Mouse (Mus musculus) CD8-positive naive resting alpha-beta T cell, adult 2 months (primary cell): Measurements from ENCODE around the gene Meioc.

Experiments used
- DNase-seq, 2 experiments: peaks; one replicate each; pipeline ENCODE4 v3.0.0; 2022; ENCODE audit warnings: low read depth in 2 of 2, low spot score in 2 of 2

Meioc gene

DNA sequence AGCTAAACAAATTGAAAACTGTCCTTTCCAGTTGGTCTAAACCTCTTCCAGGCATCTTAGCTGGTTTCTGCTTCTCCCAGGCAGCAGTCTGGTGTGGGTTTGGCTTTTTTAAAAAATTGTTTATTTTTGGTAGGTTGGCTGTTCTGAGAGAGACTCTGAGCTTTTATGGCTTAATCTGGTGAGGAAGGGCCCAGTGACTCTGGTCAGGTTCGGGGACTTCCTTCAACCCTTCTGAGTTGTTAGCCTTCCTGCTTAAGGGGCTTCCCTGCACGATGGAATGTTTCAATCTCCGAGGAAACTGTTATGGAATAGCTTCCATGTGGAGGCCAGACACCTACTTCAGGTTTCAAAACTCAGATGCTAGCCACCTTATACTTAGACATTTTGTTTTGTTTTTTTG is at the start of gene Meioc:
Meioc (plus strand) TSS at position 301 of the 400 bp plus-strand sequence.
- DNase-seq: no peak

DNA sequence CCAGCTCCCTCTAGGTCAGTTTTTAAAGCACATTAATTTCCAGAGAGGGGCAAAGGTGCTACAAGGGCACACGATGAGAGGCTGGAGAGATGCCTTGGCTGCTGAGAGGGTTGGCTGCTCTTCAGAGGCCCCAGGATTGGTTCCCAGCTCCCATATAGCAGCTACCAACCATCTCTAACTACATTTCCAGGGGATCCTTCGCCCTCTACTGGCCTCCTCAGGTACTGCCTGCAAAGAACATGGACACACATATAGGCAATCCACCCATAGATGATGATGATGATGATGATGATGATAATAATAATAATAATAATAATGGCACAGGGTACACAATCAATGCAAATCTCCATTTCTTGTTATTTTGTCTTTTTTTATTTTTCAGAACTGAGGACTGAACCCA is 44.1 kb upstream of the Meioc start:
- DNase-seq: no peak

DNA sequence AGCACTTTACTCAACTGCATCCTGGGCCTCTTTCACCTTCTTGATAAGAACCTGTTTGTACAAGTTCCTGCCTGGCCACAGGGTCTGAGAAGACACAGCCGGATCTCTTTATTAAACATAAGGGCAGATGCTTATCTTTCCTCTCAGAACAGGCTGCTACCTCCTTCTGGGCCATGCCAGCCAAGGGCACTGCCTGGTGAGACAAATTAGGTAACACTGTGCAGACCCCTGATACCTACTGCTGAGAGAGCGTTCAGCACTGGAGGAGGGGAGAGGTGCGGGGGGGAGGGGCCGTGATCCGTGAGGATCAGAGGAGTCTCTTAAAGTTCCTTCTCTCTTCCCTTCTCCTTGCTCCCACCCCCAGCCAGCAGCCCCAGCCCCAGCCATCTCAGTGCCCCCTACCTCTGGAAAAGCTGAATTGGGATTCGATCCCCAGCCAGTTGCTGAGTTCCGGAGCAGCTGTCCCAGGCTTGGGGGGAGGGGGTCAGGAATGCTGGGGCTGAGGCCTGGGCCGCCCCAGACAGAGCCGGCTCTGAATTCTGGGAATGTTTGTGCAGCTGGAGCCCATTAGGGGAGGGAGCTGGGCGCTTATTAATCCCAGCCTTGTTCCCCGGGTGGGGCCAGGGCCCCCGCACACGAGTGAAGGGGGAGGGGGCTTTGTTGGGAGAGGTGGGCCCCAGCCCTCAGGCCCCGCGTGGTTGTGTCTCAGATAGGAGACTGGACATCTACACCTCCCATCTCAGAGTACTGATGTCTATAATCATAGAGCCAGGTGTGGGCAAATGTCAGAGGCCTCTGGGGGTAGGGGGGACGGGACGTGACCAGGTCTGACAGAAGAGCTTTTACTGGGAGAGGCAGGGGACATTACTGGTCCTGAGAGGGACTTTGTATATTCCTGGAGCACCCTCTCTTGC is 39.4 kb upstream of the Meioc start:
- DNase-seq: no peak

DNA sequence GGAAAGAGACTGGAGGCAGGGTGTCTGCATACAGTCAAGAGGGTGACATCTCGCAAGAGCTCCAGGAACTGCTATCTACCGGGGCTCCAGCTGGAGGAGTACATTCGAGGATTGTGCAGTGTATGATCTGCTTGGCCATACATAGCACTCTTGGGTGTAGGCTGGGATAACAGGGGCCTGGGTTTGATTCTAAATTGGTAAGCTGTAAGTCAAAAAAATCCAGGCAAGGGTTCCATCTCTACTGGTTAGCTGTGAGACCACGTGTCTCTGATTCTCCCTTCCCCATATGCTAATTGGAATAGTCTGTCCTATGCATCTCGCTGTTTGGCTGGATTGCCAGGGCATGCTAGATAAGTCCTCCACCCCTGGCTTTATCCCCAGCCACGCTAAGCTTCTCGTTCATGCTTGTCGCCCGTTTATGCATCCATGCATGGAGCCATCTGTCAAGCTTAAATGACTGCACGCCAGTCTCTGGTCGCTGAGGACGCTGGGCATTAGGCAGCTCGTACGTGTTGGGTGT is 38.6 kb upstream of the Meioc start:
- no peak for DNase-seq

DNA sequence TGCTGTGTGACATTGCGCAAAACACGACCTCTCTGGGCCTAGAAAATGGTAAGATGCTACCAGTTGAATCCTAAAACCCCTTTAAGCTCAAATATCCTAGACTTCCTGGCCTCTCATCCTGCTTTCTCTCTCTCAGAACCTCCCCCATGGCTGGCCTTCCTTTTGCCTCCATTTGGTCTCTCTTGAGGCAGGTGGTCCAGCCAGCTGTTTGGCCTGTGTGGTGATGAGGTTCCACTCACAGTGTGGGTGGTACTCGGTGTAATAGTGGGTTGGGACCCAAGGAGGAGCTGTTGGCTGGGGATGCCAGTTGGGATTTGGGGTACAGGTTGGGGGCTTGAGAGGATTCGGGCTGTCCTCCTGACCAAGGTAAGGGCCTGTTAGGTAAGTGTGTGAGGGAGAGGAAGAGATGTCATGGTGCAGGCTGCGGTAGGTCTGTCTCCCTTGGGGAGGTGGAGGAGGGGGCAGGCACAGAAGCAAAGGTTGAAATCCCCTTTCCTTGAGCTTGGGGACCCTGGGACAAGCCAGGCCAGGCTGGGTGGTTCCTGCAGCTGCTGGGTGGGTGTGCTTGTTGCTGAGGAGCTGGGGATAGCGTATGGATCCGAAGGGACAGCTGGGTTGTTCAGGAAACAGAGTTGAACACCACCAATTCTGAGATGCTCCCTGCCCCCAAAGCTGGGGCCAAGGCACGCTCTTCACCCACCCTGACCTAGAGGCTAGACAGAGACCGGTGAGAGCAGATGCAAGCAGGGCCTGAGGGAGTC is 36.2 kb upstream of the Meioc start:
- no peak for DNase-seq

DNA sequence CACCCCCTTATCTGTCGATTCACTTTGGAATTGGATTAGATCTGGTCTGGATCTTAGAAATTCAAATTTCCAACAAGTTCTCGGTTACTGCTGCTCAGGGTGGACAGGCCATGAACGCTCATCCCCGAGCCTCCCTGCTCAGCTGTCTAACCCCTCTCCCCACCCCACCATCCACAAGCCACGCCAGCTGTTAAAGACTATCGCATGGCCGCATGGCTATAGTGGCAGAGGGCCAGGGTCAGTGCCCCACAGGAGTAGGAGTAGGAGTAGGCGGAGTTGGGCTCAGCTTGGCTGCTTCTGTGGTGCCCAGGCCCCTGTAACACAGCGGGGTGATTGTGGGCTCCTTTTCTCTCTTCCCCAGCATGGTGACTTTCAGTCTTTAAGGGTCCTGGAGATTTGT is 35.0 kb upstream of the Meioc start:
- no peak for DNase-seq

DNA sequence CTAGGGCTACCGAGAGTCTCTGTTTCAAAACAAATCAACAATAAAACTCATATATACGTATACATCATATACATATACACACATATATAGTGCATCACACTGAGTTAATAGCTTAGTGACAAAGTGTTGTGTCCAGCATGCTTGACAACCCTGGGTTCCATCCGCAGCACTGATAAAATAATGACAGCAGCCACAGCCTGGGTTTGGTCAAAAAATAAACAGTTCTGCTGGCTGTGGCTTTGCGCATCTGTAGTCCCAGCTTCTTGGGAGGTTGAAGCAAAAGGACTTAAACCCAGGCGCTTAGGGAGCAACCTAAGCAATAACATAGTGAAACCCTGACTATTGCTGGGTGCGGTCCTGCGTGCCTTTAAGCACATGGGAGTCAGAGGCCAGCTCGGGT is 34.1 kb upstream of the Meioc start:
- DNase-seq: no peak

DNA sequence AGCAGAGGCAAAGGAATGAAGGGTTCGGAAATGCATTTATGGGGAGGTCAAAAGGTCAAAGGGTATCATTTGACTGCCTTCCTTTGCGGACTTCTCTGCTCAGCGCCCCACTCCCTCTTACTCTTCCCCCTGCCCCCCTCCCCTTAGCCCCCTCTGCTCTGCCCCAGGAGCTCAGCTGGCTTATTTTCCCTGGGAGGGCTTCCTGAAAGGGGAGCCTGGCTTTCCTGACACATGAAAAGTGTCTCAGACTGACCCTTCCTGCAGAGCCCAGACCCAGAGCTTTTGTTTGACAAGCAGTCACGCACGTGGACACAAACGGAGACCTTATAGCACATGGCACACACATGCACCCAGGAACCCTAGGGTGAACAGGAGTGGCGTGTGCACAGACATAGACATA is 32.8 kb upstream of the Meioc start:
- no peak for DNase-seq

DNA sequence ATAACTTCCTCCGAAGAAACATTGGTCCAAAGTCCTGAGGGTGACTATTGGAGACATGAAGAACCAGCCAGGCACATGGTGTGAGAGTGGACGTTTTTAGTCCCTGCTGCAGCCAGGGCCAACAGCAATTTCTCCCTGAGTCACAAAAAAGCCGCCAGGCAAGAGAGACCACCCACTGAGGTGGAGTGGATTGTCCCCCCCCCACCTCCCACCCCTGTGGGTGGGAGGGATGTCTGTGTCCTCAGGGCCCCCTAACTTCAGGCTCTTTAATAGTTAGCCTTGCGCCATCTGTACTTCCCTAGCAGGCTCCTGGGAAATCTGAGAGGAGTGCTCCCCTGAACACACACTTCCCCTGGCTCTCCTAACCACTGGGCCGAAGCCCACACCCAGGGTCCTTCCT is 32.3 kb upstream of the Meioc start:
- DNase-seq: no peak

DNA sequence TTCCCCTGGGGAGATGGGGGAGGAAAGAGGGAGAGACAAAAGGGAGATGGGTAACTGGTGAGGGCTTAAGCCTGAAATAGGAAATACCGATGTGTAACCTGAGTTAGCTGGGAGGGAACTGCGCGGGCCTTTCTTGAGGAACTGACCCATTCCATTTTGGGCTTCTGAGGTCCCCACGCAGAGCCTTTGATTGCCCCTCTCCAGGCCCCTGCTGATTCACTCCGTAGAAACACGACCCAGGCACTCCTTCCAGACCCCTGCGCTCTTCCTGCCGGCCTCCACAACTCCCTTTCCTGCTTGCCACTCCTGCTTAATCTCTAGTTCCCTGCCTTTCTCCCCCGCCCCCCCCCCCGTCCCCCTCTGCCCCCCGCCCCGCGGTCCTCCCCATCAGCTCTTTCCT is 30.8 kb upstream of the Meioc start:
- DNase-seq: no peak

DNA sequence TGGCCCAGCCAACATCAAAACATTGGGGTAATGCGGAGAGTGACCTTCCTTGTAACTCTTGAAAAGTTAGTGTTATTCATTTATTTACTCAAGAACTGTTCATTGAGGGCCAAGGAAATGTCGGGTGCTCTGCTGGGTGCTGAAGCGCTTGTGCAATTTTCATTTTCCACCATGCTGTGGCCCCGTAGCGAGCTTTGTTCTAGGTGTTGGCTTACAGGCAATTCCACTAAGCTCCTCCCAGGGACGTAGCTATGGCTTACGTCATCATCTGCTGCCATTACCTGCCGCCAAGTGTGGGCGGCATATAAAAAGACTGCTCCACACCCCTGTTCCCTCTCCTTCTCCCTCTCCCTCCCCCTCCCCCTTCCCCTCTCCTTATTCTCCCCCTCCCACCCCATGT is 30.1 kb upstream of the Meioc start:
- DNase-seq: no peak

DNA sequence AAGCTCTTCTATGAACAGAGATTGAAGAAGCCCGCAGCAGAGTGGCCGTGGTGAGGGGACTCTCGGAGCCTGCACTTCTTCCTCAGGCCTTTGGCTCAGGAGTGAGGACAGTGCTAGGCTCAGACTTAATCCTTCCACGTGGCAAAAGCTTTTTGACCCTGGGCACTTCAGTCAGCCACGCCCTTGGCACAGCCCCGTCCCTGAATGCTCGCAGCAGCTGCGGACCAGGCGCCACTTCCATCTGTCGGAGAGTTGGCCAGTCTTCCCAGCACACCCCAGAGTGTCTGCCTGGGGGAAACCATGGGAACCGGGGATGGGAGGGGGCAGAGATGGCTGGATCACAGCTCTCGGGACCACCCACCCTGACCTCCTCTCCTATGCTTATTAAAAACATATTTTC is 26.6 kb upstream of the Meioc start:
- no peak for DNase-seq

DNA sequence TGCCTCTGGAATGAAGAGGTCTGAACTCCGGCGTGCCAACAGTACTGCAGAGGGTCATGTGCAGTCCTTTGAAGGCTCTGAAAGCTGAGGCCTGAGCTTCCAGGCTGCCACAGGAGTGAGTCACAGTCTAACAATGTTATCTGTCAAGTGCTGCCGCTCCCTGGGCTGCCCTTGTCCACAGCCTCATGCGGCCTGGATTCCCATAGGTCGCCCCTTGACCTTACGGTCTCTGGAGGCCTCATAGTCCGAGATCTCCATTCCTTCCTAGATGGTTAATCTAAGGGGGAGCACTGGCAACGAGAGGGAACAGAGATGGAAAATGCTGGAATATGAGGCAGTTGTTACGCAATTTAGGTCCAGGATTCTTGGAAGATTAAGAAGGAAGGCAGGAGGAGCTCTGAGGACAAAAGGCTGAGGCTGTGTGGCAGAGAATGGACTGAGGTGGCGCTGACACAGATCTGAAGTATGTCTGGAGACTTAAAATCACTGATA is 19.6 kb upstream of the Meioc start:
- DNase-seq: no peak

DNA sequence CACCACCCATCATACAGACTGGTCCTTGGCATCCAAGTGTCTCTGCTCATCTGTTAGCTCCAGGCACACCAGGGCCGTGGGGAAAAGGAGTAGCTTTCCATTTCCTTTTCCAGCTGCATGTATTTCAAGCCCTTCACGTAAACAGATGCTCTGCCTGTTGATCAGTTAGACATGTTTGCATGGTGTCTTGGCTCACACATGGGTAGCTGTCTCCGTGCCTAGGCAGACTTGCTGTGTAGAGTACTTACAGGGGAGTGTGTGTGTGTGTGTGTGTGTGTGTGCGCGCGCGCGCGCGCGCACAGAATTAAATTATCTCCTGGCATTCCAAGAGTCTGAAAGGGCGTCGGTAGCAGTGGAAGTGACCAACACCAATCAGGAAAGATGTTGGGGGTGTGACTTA is 17.3 kb upstream of the Meioc start:
- DNase-seq: no peak

DNA sequence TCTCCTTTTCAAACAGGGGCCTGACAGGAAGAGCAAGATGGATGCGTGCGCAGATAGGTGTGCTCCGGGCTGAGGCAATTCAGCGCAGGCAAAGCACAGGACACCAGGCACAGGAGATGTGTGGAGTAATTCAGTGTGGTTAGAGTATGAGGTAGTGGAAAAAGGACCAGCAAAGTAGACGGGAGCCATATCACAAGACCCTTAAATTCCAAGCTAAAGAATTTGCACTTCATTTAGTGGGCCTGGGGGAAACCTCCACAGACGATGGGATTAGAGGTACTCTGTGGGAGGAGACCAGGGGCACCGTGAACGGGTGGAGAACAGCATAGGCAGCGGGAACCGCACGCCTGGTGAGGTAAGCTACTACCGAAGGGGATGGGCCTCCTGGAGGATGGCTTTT is 15.6 kb upstream of the Meioc start:
- DNase-seq: no peak

DNA sequence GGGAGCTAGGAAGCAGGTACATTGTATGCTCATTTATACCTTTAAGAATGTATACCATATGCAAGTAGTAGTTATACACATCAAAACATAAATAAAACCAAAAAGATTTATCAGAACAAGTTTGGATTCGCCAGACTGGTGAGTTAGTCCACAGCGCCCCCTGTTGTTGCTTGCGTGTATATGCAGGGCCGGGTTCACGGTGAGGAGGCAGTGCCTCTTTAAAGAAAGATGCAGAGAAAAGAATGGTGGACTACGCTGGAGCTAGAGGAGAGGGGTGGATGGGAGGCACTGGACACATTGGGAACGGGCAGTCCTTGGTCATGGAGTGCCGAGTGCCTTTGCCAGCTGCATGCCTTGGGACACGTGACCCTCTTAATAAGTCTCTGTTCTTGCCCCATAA is 12.1 kb upstream of the Meioc start:
- DNase-seq: peak in 1 of 2 experiments; percentile 8

DNA sequence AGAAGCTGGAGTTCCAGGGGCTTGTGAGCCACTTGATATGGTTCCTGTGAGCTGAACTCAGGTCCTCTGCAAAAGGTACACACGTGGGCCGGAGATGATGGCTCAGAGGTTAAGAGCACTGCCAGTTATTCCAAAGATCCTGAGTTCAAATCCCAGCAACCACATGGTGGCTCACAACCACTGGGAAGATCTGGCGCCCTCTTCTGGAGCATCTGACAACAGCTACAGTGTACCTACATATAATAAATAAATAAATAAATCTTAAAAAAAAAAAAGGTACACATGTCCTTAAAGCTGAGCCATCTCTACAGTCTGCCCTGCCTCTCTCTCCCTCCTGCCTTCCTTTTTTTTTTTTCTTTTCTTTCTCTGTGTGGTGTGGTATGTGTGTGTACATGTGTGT is 10.7 kb upstream of the Meioc start:
- no peak for DNase-seq

DNA sequence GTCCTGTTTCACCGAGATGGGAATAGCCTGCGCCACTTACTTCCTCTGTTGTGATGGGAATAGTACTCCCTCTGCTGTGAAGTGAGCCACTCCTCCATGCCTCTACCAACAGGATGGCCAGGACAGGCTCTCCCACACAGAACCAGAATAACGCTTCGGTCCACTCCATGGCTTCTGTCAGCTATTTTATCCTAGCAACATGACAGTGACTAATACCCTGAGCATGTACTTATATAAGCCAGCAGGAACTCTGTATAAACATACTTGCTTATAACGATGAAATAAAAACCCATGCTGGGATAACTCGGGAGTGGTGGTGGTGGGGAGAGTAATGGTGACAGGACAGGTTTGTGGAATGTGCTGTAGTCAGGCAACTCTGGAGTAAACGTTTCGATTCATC is 7.6 kb upstream of the Meioc start:
- no peak for DNase-seq

DNA sequence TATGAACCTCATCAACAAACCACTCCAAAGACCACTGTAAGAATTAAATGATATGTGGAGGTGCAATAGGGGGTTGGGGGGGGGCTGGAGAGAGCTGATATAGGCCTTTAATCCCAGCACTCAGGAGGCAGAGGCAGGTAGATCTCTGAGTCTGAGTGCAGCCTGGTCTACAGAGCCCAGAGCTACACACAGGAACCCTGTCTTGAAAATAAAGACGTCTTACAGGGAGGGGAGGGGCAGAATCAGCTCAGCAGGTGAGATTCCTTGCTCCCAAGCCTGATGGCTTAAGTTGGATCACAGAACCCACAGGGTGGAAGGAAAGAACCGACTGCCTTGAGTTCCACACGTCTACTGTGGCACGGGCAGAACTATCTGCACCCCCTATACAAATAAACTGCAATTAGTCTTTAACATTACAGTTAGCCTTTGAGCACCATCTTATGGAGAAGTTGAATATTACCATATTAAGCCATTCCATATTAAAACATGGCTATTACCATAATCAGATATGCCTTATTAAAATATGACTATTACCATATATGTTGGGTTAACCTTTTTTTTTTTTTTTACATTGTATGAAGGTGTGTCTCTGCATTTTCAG is 7.1 kb upstream of the Meioc start:
- DNase-seq: no peak

DNA sequence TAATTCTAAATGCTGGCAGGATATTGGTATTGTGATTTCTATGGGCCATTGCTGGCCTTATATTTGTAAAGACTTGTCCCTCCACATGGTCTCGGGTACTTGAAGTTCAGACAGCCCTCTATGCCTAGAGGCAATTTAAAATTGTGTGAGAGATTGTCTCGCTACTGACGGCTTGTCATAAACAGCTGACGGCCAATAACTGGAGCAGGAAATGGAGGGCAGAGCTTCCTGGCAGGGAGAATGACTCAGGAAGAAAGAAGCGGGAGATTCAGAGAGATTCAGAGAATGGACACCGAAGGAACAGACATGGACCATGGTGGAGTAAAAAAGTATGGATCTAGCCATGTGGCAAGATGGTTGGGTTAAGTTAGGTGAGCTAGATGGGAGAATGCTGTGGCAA is 6.6 kb upstream of the Meioc start:
- no peak for DNase-seq

DNA sequence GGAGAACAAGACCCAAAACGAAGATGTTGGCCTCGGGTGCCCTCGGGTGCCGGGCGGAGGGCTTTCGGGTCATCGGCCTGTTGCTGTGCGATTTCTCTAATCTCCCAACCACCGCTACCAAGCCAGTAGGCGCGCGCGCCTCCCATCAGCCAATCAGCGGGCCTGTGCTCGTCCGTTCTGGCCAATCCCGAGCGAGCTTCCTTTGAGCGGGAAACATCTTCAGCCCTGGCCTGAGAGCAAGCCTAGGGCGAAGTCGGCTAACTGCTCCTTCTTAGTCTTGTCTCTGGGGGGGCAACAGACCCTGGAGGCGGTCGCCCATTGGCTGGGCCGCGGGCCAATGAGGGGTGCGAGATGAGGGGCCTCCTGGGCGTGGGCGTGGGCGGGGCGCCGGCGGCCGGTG is 1.6 kb downstream of the Meioc start:
- no peak for DNase-seq
